Mouse (Mus musculus) retina, adult 2 months (tissue): ENCODE results near the gene Ldhc.

Experiments used
- DNase-seq: peaks from one replicate; pipeline ENCODE4 v3.0.0-alpha.2; 2012; ENCODE audit warnings: low read depth, low spot score

The Ldhc gene

GRCm38 (mm10) chr7:46916376-46916775 lies 55.4 kb downstream of the Ldhc start:
- DNase-seq, result no peak

- DNase-seq, result no peak
Observed at GRCm38 (mm10) chr7:46918678-46919371, 57.8 kb downstream of the Ldhc start.

- peak; percentile 74 for DNase-seq
Observed at GRCm38 (mm10) chr7:46919551-46920176, 58.7 kb downstream of the Ldhc start, which contains the start of gene Tsg101. TSS of gene Tsg101 (minus strand) at chr7:46919969.

GRCm38 (mm10) chr7:46922075-46922474 lies 61.1 kb downstream of the Ldhc start:
- DNase-seq, result no peak
